Mouse (Mus musculus) spleen, adult 12 weeks (tissue): Measurements from ENCODE around the gene Pigu.

Experiments
- DNase-seq: peaks from one replicate; pipeline ENCODE4 v3.0.0; 2022; ENCODE audit warnings: low spot score

Pigu gene

DNA sequence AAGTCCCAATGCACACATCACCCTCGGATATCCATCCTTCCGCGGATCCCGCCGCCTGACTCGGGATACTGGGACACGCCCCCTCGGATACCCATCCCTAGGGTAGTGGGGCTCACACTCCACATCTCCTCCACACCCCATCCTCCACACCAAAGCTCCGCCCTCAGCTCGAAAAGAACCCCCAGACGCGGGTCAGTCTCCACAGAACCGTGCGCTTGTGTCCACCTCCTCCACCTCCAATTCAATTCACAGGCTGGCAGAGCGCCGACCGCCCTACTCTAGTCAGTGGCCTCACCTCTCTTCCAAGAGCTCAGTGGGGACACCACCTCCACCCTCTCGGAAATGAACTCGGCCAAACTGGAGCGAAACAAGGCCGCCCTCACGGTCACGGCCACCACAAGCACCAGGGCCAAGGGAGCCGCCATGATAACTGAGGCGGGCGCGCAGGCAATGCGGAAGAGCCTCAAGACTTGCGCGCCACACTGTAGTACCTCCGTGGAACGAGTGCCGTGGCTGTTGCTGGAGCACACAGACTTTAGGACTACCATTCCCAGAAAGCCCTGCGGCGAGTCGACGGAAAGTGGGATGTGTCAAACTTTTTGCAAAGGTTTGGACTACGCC, at the start of gene Pigu:
TSS of gene Pigu (minus strand) at position 460 of the 621 bp plus-strand sequence.
- DNase-seq, result peak; percentile 83

DNA sequence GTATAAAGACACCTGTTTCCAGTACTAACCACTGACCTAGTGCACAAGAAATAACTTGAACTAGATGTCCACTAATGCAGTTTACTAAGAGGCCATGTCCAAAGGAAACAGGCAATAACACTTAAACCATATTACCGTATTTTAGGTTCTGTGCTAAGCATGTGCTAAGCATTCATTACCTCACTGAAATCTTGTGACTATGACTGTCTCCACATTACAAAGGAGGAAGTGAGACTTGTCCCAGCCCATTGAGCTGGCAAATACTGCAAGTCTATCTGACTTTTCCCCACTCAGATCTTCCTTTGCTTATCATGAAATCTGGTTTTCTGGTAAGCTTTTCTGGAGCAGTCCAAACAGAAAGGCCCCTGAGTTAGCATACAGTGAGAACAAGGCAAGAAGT, 47.4 kb upstream of the Pigu start:
- no peak for DNase-seq

DNA sequence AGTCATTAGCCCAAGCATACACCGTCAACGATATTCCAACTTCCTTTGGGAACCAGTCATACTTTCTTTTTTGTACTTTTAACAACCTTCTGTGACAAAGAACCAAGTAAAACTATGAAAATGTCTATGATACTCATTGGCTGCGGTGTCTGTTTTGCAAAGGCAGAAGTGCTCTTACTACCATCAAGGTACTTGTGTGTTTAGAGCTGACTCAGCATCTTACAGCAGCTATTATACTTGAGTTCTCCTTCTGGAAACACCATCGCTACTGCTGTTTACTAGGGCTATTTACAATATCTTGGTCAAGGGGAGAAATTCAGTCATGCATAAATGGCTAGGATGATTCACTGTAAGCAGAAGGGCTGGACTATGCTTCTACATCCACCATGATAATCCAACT, 44.7 kb upstream of the Pigu start:
- DNase-seq, result no peak

DNA sequence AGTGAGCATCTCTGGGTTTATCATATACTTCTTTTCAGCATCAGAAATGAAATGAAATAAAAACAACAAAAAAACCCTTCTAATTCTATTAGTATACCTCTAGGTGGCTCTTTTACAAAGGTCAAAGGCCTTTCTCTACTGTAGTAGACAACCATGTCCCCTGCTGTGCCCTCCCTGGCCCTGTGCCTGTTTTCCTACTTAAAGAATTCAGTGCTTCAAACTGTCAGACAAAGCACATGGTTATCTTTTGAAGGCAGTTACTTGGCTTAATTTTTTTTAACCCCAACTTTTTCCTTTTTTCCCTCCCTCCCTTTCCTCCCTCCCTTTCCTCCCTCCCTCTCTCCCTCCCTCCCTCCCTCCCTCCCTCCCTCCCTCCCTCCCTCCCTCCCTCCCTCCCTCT, 43.0 kb upstream of the Pigu start:
- DNase-seq, result no peak

DNA sequence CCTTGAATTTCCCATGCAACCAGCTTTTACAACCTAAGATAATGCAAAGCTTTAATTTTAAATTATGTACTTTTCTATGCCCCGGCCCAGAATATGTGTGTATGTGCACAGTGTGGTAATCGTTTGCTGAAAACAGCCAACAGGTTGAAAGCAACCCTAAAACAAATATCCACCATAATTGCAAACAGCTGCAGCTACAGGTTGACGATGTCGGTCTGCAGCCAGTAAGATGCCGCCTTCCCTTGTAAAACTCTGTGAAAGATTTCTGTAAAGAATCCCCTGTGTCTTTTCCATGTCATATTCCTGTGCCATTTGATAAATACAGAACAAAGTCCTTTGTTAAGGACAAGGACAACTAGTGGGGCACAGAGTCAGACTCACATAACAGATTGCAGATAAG, 37.4 kb upstream of the Pigu start:
- no peak for DNase-seq

DNA sequence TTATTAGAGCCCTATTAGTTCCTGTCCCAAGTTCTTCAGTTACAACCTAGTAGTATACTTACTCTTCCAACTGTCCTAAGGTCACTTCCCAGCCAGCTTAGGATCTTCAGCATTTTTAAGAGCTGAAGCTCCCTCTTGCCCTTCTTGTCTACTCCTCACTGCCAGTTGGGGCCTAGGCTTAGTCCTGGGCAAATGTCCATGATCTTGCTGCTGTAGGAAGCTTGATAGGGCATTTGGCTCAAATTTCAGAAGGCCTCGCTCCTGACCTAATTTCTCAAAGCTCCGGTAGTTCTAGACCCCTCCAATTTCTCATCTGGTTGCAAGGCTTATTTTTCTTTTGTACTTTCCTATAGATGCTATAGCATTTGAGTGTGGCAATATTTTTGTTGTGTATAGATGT, 31.3 kb upstream of the Pigu start:
- no peak for DNase-seq

DNA sequence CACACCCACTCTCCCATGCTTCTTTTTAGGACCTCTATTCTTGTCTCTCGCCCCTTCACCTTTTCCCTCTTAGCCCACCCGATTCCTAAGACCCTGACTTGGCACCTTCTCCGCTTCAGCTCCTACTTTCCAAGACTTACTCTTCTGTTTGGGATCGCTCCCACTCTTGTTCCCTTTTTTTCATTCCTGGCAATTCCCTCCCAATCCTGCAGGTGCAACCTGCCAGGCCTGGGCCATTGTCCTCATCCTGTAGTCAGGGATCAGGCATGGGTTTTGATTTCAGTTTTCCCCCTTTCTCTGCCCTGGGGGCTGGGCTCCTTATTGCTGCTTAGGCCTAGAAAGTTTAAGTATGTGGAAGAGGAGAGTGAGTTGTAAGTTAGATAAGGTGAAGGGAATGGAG, 29.8 kb upstream of the Pigu start:
- no peak for DNase-seq

DNA sequence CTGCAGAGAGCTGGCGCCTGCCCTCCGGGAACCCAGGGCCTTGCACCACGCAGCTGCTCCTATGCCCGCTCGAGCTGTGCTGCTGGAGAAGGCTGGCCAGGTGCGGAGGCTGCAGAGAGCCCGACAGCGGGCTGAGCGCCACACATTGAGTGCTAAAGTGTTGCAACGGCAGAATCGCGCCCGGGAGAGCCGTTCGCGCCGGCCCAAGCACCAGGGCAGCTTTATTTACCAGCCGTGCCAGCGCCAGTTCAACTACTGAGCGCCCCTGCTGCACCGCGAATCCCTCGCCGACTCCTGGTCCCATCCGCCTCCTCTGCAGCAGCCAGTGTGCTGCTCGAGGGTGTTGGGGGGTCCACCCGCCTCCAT, 29.3 kb upstream of the Pigu start:
- DNase-seq, result no peak

DNA sequence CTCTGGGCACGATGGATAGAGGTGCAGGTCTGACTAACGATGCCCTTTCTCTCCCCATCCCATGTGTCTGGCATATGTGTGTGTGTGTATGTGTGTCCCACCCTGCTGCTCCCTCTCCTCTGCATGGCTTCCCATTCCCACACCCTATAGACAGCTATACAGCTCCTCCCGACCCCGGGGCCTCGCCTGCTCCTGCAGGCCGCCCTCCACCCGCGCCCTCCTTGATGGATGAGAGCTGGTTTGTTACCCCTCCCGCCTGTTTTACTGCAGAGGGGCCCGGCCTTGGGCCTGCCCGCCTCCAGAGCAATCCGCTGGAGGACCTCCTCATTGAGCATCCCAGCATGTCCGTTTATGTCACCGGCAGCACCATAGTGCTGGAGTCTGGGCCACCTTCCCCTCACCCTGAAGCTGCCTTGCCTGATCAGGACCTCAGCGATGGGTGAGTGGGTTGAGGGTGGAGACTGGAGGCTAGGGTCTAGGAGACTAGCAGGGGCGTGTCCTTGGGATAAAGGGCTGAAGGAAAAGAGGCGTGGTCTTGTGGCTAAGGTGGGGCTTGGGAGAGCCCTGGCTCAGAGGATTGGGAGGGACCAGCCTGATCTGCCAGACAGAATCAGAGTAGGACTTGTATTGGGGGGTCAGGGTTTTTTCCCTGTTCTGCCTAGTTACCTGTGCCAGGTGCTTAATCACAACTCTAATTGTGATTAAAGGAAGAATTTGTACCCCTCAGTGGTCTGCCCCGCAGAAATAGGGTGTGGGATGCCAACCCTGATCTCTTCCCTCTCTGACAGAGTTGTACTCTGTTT, 28.7 kb upstream of the Pigu start:
- DNase-seq, result no peak

DNA sequence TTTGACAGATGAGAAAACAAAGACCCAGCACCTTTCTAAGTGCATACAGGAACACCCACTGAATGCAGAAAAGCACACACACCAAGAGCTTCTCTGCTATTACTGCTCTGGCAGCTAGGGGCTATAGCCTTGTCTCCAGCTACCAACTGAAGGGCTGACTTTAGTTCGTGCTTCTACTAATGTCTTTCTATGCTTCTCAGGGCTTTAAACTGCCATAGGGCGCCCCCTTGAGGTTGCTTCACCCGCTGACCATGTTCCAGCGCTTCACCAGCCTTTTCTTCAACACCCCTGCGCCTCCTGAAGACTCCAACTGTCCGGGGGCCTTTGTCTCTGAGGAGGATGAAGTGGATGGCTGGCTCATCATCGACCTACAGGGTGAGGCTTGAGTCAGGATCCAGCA, 27.9 kb upstream of the Pigu start:
- peak; percentile 65 for DNase-seq

DNA sequence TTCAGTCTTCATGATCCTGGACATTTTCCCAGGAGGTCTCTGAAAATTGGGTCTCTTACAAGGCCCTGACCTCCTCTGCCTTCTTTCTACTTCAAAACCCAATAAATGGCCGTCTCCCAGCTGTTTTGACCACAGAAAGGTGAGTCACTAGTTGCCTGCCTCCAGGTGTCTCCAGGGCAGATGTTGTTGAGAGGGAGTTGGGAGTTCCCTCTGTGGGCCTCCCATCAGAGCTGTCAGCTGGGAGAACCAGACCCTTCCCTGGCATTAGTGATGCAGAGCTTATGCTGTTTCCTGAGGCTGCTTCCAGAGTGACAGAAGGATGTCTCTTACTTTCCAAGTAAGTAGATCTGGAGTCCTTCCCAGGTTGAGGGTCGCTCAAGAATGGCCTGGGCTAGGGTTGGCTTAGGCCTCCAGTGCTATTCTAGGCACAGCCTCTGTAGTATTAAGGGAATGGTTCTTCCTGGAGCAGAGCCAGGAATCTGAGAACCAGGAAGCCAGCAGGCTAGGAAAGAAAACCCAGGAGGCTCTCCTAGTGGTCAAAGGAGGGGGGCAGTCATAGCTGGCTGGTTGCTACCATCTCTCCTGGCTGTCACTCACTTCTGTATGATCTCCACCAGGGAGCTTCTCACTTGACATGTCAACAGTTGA, 25.7 kb upstream of the Pigu start:
- no peak for DNase-seq

DNA sequence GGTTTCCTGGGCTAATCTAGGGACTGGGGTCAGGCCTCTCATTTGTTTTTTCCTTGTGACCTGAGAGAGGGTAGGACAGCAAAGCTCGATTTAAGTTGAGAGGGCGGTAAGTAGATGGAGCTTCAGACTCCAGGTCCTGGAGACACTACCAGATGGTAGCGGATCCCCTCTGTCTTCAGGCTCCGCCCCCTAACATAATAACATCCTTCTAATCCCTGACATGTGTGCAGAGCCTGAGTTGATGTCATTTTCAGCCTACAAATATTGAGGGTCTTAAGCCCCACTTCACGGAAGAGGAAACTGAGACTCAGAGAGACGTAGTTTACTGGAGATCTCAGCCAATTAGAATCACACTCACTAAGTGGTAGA, 25.1 kb upstream of the Pigu start:
- DNase-seq, result no peak

DNA sequence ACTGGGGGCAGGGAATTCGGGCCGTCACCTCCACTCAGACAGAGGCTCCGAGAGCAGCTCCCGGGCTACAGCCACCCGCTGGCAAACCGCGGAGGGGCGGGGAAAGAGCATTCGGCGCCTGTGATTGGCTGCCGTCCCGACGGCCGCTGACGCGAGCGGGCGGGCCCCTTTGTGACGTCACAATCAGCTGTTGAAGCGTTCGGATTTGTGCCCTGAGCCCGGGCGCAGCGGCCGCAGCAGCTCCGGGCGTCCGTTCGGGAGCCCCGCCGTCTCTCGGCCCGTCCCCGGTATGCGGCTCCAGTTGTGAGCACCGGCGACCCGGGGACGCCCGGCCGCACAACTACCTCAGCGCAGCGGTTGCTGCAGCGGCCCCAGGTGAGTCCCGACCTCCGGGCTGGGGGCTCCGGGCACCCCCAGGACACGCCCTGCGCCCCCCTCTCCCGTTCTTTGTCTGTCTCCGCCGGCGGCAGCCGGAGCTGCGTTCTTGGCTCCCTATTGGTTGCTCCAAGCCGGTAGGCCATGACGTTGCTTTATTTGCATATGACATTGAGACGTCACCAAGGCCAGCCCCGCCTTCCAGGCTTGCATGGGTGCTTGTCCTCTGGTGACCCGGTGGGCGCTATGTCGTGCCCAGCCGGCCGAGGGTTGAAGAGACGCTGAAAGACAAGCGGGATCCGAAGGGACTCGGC, 24.6 kb upstream of the Pigu start:
- peak; percentile 96 for DNase-seq

DNA sequence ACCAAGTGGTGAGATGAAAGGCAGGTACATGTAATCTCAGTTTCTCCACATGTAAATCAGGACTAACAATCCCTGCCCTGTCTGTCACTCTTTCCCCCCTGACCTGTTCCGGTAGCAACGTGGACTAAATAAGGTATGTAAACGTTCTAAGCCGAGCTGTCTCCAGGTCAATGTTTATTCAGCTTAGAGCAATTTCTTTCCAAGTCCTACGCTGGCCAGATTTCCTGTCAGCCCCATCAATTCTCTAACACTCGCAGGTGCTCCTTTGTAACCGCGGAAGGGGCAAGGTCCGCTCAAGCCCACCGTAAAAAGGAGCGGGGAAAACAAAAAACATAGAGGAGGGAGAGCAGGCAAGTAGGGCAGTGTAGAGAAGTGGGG, 23.8 kb upstream of the Pigu start:
- no peak for DNase-seq

DNA sequence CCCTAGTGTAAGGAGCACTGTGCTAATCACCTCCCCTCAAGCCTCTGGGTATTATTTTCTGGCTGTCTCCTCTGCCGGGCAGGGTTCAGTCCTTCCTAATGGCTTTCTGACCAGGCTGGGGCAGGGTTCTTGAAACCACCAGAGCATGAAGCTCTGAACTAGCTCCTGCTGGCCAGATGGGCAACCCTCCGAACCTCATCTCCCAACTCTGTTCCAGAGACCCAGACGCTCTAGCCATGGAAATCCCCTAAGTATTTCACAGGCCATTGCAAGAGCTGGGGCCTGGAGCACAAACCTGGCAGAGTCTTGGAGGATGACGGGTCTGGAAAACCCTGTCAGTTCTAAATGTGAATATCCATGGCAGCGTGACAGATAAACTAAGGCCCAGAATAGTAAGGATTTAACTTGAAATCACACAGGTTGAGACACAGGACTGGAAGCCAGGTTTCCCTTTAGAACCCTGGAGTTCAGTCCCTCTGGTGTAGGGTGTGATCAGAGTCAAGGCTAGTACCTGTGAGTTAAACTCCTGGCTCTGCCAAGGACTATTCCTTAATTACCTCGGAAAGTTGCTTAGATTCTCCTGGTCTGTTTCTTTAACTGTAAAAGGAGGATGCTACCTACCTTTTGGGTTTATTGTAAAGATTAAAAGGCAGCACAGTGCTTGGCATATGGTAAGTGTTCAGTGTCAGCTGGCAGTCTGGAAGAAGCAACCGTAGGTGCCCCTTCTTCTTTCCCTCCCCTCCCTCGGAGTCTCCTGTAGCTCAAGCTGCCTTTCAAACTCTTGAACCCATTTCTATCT, 23.2 kb upstream of the Pigu start, which contains the start of gene Trp53inp2:
TSS of gene Trp53inp2 (plus strand) at position 799 of the 799 bp plus-strand sequence.
- DNase-seq, result no peak

DNA sequence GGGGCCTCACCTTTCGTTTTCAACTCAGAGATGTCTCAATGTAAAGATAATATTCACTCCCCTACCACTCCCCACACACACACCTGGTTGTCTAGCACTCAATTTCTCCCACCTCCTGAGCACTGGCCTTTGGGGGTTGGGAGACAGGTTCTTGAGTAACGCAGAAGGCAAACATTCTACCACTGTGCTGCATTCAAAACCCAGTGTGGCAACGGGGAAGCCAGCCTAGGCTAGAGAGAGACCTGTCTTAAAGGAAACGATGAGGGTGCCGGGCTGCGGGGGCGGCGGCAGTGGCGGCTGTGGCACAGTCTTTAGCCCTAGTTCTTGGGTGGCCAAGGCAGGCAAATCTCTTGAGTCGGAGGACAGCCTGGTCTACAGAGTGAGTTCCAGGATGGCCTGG, 19.0 kb upstream of the Pigu start:
- no peak for DNase-seq

DNA sequence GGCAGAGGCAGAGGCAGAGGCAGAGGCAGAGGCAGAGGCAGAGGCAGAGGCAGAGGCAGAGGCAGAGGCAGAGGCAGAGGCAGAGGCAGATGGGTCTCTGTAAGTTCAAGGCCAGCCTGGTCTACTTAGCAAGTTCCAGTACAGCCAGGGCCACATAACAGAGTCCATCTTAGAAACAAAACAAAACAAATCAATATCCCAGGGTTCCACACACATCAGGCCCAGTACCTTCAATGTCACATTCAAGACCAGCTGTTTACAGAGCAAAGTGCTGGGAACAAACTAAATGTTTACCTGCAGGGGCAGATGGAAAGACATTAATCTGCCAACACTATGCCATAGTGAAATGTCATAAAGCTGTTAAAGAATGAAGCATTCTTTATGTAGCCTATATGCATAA, 17.3 kb upstream of the Pigu start:
- DNase-seq, result no peak

DNA sequence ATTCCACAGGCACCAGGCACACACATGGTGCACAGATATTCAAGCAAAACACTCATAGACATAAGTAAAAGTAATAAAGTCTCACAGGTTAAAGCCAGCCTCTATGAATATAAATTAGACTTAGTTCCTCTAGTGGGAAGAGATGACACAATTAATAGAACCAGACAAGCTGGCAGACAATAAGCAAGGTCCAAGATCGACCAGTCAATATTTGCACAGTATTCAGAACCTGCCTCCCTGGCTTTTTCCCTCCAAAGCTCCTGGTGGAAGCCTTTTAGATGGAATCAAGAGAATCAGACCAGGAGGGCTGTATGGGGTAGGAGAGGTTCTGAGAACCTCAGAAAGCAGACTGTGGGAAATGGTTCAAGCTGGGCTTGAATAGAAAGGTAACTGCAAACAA, 16.7 kb upstream of the Pigu start:
- DNase-seq, result no peak

DNA sequence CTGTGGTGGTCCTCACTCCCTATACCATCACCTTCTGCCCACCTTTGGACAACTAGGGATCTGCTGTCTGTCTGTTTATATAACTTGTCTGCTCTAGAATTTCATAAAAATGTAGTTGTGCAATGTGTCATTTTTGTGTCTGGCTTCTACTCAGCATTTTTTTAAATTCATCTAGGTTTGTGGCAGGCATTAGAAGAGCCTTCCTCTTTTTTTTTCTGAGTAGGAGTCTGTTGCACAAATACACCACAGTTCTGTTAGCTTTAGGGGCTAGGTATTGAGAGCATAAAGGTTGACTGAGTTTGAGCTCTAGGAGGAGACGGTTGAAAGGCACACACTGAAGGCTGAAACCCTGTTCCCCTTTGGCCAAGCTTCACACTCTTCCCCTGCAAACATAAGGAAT, 16.1 kb upstream of the Pigu start:
- no peak for DNase-seq

DNA sequence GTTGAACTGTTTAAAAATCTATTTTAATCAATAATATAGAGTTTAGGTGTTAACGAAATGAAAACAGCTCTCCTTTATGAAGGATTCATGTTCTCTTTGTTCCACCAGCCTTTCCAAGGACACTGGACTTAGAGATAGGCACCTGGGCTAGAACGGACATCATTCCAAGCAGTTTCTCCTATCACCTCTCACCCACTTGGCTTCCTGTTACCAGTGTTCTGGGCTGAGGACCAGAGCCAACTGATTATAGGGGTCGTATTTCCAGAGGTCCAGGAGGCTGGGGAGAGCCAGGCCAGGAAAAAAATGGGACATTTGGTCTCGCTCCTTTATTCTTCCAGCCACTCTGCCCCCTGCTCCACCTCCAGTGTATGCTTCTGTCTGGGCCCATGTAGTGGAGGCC, 15.2 kb upstream of the Pigu start:
- no peak for DNase-seq

DNA sequence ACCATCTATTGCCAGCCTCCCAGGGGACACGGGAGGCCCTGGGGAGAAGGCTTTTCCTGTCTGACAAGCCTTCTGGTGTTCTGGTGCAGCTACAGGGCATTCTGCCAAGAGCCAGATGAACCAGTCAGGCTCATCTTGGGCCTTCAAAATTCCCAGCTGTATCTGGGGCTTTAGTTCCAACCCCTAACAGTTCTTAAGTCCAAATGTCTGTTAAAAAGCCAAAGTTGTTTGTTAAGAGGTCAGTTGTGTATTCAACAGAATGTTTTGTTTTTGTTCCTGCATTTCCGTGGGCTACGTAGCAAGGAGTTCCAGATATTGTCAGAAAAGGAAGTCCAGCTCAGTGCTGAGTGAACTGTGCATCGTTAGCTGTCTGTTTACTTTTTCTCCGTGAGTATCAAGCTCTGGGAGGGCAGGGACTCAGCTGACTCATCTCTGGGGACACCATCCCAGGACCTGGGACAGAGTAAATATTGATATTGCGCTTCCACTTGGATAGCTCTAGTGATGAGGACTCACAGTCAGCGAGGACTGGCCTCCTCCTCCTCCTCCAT, 12.2 kb upstream of the Pigu start:
- DNase-seq, result no peak
